Comparison of ENCODE assay signal across 8 mouse cellular contexts in genomic region chrX:164419471-164419939, GRCm38 (mm10). TPM values are rescaled to one million over a fixed set of nuclear protein-coding genes. Genes with fewer than 3 reads are reported as not detected.
DNase-seq lines count a peak whose midpoint lies in the region; ATAC-seq and TF ChIP-seq lines count a peak whose summit lies in the region.

Gene Piga (plus strand): TSS chrX:164419787.

- TF ChIP-seq POLR2A in CH12.LX (IDR thresholded peaks at IDR 0.05; ENCODE audit: low read depth, low read length), result peak; percentile 80
- peak; percentile 86; the same call in 1 of the 2 replicates for TF ChIP-seq POLR2A in testis, adult 2 months (IDR thresholded peaks at IDR 0.05; ENCODE audit: control insufficient read depth, low read depth, low read length)

- peak; percentile 93 for DNase-seq in CH12.LX (ENCODE audit: extremely low read depth)
- peak; percentile 80 for DNase-seq in c-Kit-positive CD71-positive TER-119-negative erythroid progenitor cells, embryonic 14.5 days (ENCODE audit: low read depth)
- DNase-seq in forebrain, embryonic 11.5 days (ENCODE audit: low spot score), result peak; percentile 91
- DNase-seq in heart, postnatal 0 days (ENCODE audit: low spot score), result peak; percentile 96
- peak; percentile 88 to 94 for DNase-seq in kidney, postnatal 4 days

- H3K27me3 ChIP-seq in CH12.LX (replicated peaks), result no peaks in the 10 kb centered on the region
- H3K27me3 ChIP-seq in forebrain, embryonic 11.5 days (ENCODE audit: control insufficient read depth, insufficient read depth, low read length), result no peaks in the 10 kb centered on the region
- no peaks in the 10 kb centered on the region for H3K27me3 ChIP-seq in heart, postnatal 0 days (ENCODE audit: control insufficient read depth, insufficient read depth, low read length)
- H3K27me3 ChIP-seq in liver, embryonic 16.5 days (ENCODE audit: control insufficient read depth, insufficient read depth, low read depth, low read length), result no peaks in the 10 kb centered on the region
- peaks cover 23% of the 10 kb centered on the region for H3K27me3 ChIP-seq in neural tube, embryonic 13.5 days
- H3K27me3 ChIP-seq in testis, adult 2 months (ENCODE audit: control insufficient read depth, insufficient read depth, low read length), result no peaks in the 10 kb centered on the region

- H3K27ac ChIP-seq in CH12.LX (ENCODE audit: insufficient read depth, low read depth), result no peak within 1 kb of the TSS
- H3K27ac ChIP-seq in forebrain, embryonic 11.5 days (ENCODE audit: low read depth, low read length), result no peak within 1 kb of the TSS
- H3K27ac ChIP-seq in heart, postnatal 0 days (ENCODE audit: low read depth), result peak within 1 kb of the TSS; percentile 79
- peak within 1 kb of the TSS; percentile 75 for H3K27ac ChIP-seq in liver, embryonic 16.5 days (ENCODE audit: low read length)
- peak within 1 kb of the TSS; percentile 59 for H3K27ac ChIP-seq in neural tube, embryonic 13.5 days (replicated peaks)
- peak within 1 kb of the TSS; percentile 96 for H3K27ac ChIP-seq in testis, adult 2 months (ENCODE audit: control insufficient read depth, insufficient read depth, low read depth, low read length)

- TF ChIP-seq RAD21 in CH12.LX (IDR thresholded peaks at IDR 0.05; ENCODE audit: low read depth, low read length), result no peak

- peaks cover 7 to 16% of the 10 kb centered on the region in 2 experiments for H3K36me3 ChIP-seq in CH12.LX (replicated peaks in 1 of 2; ENCODE audit: control insufficient read depth in 1 of 2, insufficient read depth in 1 of 2, low read length in 1 of 2)
- no peaks in the 10 kb centered on the region for H3K36me3 ChIP-seq in forebrain, embryonic 11.5 days (ENCODE audit: control insufficient read depth, insufficient read depth, low read length)
- H3K36me3 ChIP-seq in heart, postnatal 0 days (replicated peaks; ENCODE audit: control insufficient read depth, insufficient read depth, low read length), result 0 out of 2 replicates have a peak, but pooled peaks cover 7% of the 10 kb centered on the region
- no peaks in the 10 kb centered on the region; the same call in 1 of the 2 replicates for H3K36me3 ChIP-seq in liver, embryonic 16.5 days (ENCODE audit: control insufficient read depth, insufficient read depth)
- 0 out of 2 replicates have a peak, but pooled peaks cover 4% of the 10 kb centered on the region for H3K36me3 ChIP-seq in neural tube, embryonic 13.5 days
- H3K36me3 ChIP-seq in testis, adult 2 months (ENCODE audit: control insufficient read depth, insufficient read depth, low read length), result no peaks in the 10 kb centered on the region

- no peak for TF ChIP-seq CTCF in CH12.LX (conservative IDR thresholded peaks at IDR 0.05 in 1 of 2, IDR thresholded peaks at IDR 0.05 in 1 of 2; ENCODE audit: low read depth in 2 of 2, low read length in 2 of 2)
- TF ChIP-seq CTCF in heart, postnatal 0 days (IDR thresholded peaks at IDR 0.05; ENCODE audit: low read depth), result no peak
- TF ChIP-seq CTCF in testis, adult 2 months (IDR thresholded peaks at IDR 0.05; ENCODE audit: control insufficient read depth, insufficient read depth, insufficient replicate concordance, low read depth, low read length), result no peak

- no peaks in the 10 kb centered on the region for H3K9me3 ChIP-seq in CH12.LX (replicated peaks; ENCODE audit: low read length)
- no peaks in the 10 kb centered on the region for H3K9me3 ChIP-seq in forebrain, embryonic 11.5 days (ENCODE audit: control insufficient read depth, low read length)
- H3K9me3 ChIP-seq in heart, postnatal 0 days (replicated peaks; ENCODE audit: control insufficient read depth, low read length), result no peaks in the 10 kb centered on the region
- H3K9me3 ChIP-seq in liver, embryonic 16.5 days (replicated peaks; ENCODE audit: control insufficient read depth, low read length), result no peaks in the 10 kb centered on the region
- no peaks in the 10 kb centered on the region for H3K9me3 ChIP-seq in neural tube, embryonic 13.5 days

- H3K4me3 ChIP-seq in CH12.LX (replicated peaks in 1 of 3; ENCODE audit: low read depth in 2 of 3, low read length in 2 of 3, poor library complexity in 1 of 3), result peak within 1 kb of the TSS; percentile 68 to 77 (median 77)
- H3K4me3 ChIP-seq in forebrain, embryonic 11.5 days (ENCODE audit: low read depth, low read length), result peak within 1 kb of the TSS; percentile 50
- H3K4me3 ChIP-seq in heart, postnatal 0 days (ENCODE audit: low read depth, low read length), result peak within 1 kb of the TSS; percentile 69
- peak within 1 kb of the TSS; percentile 71 for H3K4me3 ChIP-seq in liver, embryonic 16.5 days (ENCODE audit: low read depth, low read length)
- H3K4me3 ChIP-seq in neural tube, embryonic 13.5 days, result peak within 1 kb of the TSS; percentile 53
- peak within 1 kb of the TSS; percentile 96 for H3K4me3 ChIP-seq in testis, adult 2 months (ENCODE audit: control insufficient read depth, low read depth, low read length)

- H3K79me2 ChIP-seq in CH12.LX (replicated peaks; ENCODE audit: control insufficient read depth, extremely low read depth, insufficient read depth, poor library complexity, severe bottlenecking), result peaks cover 10% of the 10 kb centered on the region; the same call in 1 of the 2 replicates

- WGBS in forebrain, embryonic 11.5 days, result 25% methylated on average over 38 of the region's 40 CpGs
- 20% methylated on average over 40 of the region's 40 CpGs for WGBS in heart, postnatal 0 days
- 14% methylated on average over 40 of the region's 40 CpGs for WGBS in liver, embryonic 16.5 days (ENCODE audit: insufficient replicate concordance)
- WGBS in neural tube, embryonic 13.5 days, result 26% methylated on average over 40 of the region's 40 CpGs

- peaks cover 0 to 15% of the 10 kb centered on the region in 2 experiments; a peak in 1 of 4 replicates for H3K4me1 ChIP-seq in CH12.LX (ENCODE audit: control insufficient read depth in 1 of 2, insufficient read depth in 2 of 2)
- no peaks in the 10 kb centered on the region for H3K4me1 ChIP-seq in forebrain, embryonic 11.5 days (replicated peaks; ENCODE audit: control insufficient read depth, insufficient read depth, low read length)
- H3K4me1 ChIP-seq in heart, postnatal 0 days (ENCODE audit: control insufficient read depth, insufficient read depth), result no peaks in the 10 kb centered on the region
- peaks cover 9% of the 10 kb centered on the region for H3K4me1 ChIP-seq in liver, embryonic 16.5 days (ENCODE audit: control insufficient read depth, low read depth, low read length)
- H3K4me1 ChIP-seq in neural tube, embryonic 13.5 days (replicated peaks), result peaks cover 11% of the 10 kb centered on the region
- no peaks in the 10 kb centered on the region for H3K4me1 ChIP-seq in testis, adult 2 months (ENCODE audit: control insufficient read depth, insufficient read depth, low read length)

- H3K4me2 ChIP-seq in CH12.LX (ENCODE audit: insufficient read depth, low read depth, poor library complexity, severe bottlenecking), result peak within 1 kb of the TSS; percentile 62; the same call in 1 of the 2 replicates
- H3K4me2 ChIP-seq in forebrain, embryonic 11.5 days (ENCODE audit: low read depth, low read length, severe bottlenecking), result peak within 1 kb of the TSS; percentile 46
- peak within 1 kb of the TSS; percentile 73 for H3K4me2 ChIP-seq in heart, postnatal 0 days (ENCODE audit: low read depth, low read length)
- peak within 1 kb of the TSS; percentile 65 for H3K4me2 ChIP-seq in liver, embryonic 16.5 days (ENCODE audit: low read depth, low read length)
- peak within 1 kb of the TSS; percentile 62 for H3K4me2 ChIP-seq in neural tube, embryonic 13.5 days

- dilution Hi-C loops in CH12.LX (cut with MboI; ENCODE audit: extremely low pct_ligation_motif_present, extremely low pct_unique_long_range_greater_than_20kb, low sequenced_read_pairs), result no loop called here

- in situ Hi-C loops in CH12.LX (cut with MboI; ENCODE audit: low pct_ligation_motif_present, low pct_unique_long_range_greater_than_20kb, low sequenced_read_pairs), result no loop called here

- peak; percentile 100 for ATAC-seq in forebrain, embryonic 11.5 days (replicated peaks; ENCODE audit: low FRiP score)
- peak; percentile 99 for ATAC-seq in heart, postnatal 0 days (ENCODE audit: insufficient read depth, low read depth)
- ATAC-seq in liver, embryonic 16.5 days (ENCODE audit: low read depth), result peak; percentile 96
- peak; percentile 100 for ATAC-seq in neural tube, embryonic 13.5 days (ENCODE audit: low read depth)

- TF ChIP-seq EP300 in CH12.LX (IDR thresholded peaks at IDR 0.05; ENCODE audit: low read length), result no peak
- TF ChIP-seq EP300 in heart, postnatal 0 days (IDR thresholded peaks at IDR 0.05; ENCODE audit: low read depth), result peak; percentile 49; the same call in 1 of the 2 replicates

- H3K9ac ChIP-seq in CH12.LX (ENCODE audit: insufficient read depth, low read depth), result peak within 1 kb of the TSS; percentile 92
- H3K9ac ChIP-seq in forebrain, embryonic 11.5 days (ENCODE audit: low read length), result peak within 1 kb of the TSS; percentile 58
- H3K9ac ChIP-seq in heart, postnatal 0 days (replicated peaks; ENCODE audit: low read depth, low read length), result peak within 1 kb of the TSS; percentile 79
- H3K9ac ChIP-seq in liver, embryonic 16.5 days (ENCODE audit: low read depth, low read length), result peak within 1 kb of the TSS; percentile 71
- H3K9ac ChIP-seq in neural tube, embryonic 13.5 days, result peak within 1 kb of the TSS; percentile 73

TF ChIP-seq in CH12.LX, 34 proteins besides CTCF, POLR2A, EP300 and RAD21 (continues in another document):
- TF ChIP-seq ZKSCAN1 (IDR thresholded peaks at IDR 0.05; ENCODE audit: borderline replicate concordance, low read depth, low read length) (no peak), TCF12 (IDR thresholded peaks at IDR 0.05; ENCODE audit: low read depth, low read length) (no peak), ZMIZ1 (IDR thresholded peaks at IDR 0.05; ENCODE audit: low read depth, low read length) (no peak), CHD1 (IDR thresholded peaks at IDR 0.05; ENCODE audit: low read depth, low read length) (no peak), CHD2 (IDR thresholded peaks at IDR 0.05; ENCODE audit: low read length) (no peak), ZC3H11A (IDR thresholded peaks at IDR 0.05; ENCODE audit: low read depth, low read length) (no peak), ELF1 (IDR thresholded peaks at IDR 0.05; ENCODE audit: low read depth, low read length) (peak; percentile 78), TBP (conservative IDR thresholded peaks at IDR 0.05; ENCODE audit: low read depth, low read length) (no peak), JUN (IDR thresholded peaks at IDR 0.05; ENCODE audit: insufficient read depth, low read depth, low read length) (no peak)

RNA-seq across cellular contexts. Expression of gene Piga, which starts in this region (rescaled TPM):
- 9.2 and 10.0 TPM in 2 replicates for total RNA-seq in CH12.LX (2012; rRNA removed)
- 17.8 and 18.5 TPM in 2 replicates for total RNA-seq in CH12.LX (2014; rRNA removed)
- polyA plus RNA-seq in CH12.LX (2012; ENCODE audit: insufficient read length, low read depth), result 13.0 and 14.7 TPM in 2 replicates
- 16.1 and 17.7 TPM in 2 replicates for polyA plus RNA-seq in forebrain, embryonic 11.5 days (2014; fragmentation: Nextera tagmentation; extraction: Ambion mirVana)
- total RNA-seq in heart, postnatal 0 days (2014; rRNA removed; ENCODE audit: low replicate concordance), result 2.2 and 6.4 TPM in 2 replicates
- polyA plus RNA-seq in heart, postnatal 0 days (2015; fragmentation: Nextera tagmentation; extraction: Ambion mirVana), result 2.7 TPM in 2 replicates
- 10.5 and 12.3 TPM in 2 replicates for polyA plus RNA-seq in liver, embryonic 16.5 days (2015; fragmentation: Nextera tagmentation; extraction: Ambion mirVana)
- polyA plus RNA-seq in neural tube, embryonic 13.5 days (2015; fragmentation: Nextera tagmentation; extraction: Ambion mirVana), result 7.9 and 8.3 TPM in 2 replicates
- 6.9 and 8.0 TPM in 2 replicates for polyA plus RNA-seq in testis, adult 2 months (2012; rRNA removed)

Comparison
In these comparisons a context has a peak if more than half of its experiments do, and no peak if none do; other contexts are left out.
1. H3K27ac ChIP-seq: peak in heart, postnatal 0 days (single experiment), liver, embryonic 16.5 days (single experiment), neural tube, embryonic 13.5 days (single experiment) and testis, adult 2 months (single experiment); none in CH12.LX (single experiment) and forebrain, embryonic 11.5 days (single experiment).
2. Peak in every context shown above with its lines, with median percentiles within 50 percentile points of each other: DNase-seq, H3K4me2 ChIP-seq, H3K4me3 ChIP-seq, H3K9ac ChIP-seq and ATAC-seq.